Mouse (Mus musculus) heart, postnatal 10 days (tissue): ENCODE data around the gene Rab5c. TPM values are rescaled to one million over a fixed set of nuclear protein-coding genes. Genes with fewer than 3 reads are reported as not detected.

Source experiments
- DNase-seq, 2 experiments: peaks; one replicate each; pipeline ENCODE4 v3.0.0; 2021
- intact Hi-C: fragments of 180-260 bp; cut with DNase I; formaldehyde crosslinking; loops from one replicate; pipeline ENCODE4 v1.15.1; 2025
- total RNA-seq, 2 experiments: library from RNA; stranded (reverse); gene quantifications; 2 replicates each; pipeline ENCODE4 v1.2.3; 2021

Gene Rab5c
- total RNA-seq, 2 experiments from 2014 or later: 85.3 to 97.8 TPM

- intact Hi-C loops: no loop called here
- peak in 1 of 2 experiments; percentile 33 for DNase-seq
These were observed 34.0 kb downstream of the Rab5c start, which contains the start of gene Dhx58 for GRCm38 (mm10) chr11:100703851-100704531. Gene Dhx58 (minus strand): TSS chr11:100704271.

GRCm38 (mm10) chr11:100703366-100703765 lies 34.6 kb downstream of the Rab5c start:
- no peak for DNase-seq
- intact Hi-C loops: no loop called here

DNA sequence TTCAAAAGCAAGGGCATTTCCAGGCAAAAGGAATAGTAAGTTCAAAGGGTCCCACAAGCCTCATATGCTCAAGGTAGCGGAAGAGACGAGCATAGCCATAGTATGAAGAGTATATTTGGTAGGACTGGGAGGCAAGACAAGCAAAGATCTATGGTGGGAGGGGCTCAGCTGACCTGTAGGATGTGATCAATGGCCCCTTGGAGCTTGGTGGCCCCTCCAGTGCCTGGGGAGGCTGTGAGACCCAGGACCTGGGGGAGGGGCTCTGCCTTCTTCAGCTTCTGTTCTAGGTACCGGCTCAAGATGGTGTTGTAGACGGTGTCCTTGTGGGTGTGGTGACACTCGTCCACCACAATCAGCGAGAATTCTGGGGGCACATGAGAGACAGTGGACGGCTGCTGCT lies 35.1 kb downstream of the Rab5c start:
- intact Hi-C loops: loop anchor here (1.0 kb wide), 2 partner anchors 76 to 133 kb away; no protein-coding TSS in a partner anchor
- no peak for DNase-seq

DNA sequence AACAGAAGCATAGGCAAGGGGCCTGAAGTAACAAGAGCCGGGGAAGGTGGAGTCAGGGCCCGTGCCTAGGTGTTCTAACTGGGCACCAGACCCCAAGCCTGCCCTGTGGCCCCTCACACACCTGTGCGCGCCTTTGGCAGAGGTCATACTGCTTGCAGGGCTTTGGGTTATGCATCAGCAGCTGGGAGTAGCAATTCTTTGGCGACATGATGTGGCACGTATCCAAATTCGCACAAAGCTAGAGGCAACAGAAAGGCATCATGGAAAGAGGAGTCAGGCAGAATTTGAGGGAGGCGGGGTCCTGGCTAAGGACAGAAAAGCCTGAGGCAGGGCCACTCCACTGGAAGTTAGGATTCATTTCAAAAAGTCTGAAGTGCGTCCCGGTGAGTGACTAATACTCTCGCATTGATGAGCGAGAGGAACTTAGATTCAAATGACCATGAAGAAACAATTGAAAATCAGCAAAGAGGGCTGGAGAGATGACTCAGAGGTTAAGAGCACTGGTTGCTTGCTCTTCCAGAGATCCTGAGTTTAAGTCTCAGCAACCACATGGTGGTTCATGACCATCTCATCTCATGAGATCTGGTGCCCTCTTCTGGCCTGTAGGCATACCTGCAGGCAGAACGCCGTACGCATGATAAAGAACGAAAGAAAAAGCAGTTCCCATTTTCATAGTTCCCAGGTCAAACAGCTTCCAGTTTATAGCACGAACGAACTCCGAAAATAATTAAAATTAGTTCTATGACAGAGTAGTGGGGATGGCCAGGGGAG lies 35.7 kb downstream of the Rab5c start:
- DNase-seq: peak; percentile 78 to 85
- intact Hi-C loops: loop anchor here (1.0 kb wide), 2 partner anchors 75 to 132 kb away; no protein-coding TSS in a partner anchor

- intact Hi-C loops: no loop called here
- peak; percentile 51 to 65 for DNase-seq
These were observed 36.7 kb downstream of the Rab5c start for GRCm38 (mm10) chr11:100701301-100701700.

DNA sequence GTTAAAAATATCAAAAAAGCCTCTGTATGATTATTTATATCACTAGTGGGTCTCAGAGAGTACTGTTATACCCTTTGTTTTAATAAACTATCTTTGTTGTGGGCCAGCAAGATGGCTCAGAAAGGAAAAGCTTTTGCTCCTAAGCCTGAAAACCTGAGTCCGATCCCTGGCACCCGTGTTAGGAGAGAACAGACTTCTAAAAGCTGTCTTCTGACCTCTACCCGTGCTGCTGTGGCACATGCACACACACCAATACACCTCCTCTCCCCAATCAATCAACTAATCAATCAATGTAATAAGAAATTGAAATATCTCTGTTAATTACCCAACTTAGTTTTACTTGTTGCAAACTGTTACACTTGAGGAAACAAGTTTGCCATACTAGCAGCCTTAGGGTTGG lies 37.3 kb downstream of the Rab5c start:
- intact Hi-C loops: no loop called here
- DNase-seq: no peak

DNA sequence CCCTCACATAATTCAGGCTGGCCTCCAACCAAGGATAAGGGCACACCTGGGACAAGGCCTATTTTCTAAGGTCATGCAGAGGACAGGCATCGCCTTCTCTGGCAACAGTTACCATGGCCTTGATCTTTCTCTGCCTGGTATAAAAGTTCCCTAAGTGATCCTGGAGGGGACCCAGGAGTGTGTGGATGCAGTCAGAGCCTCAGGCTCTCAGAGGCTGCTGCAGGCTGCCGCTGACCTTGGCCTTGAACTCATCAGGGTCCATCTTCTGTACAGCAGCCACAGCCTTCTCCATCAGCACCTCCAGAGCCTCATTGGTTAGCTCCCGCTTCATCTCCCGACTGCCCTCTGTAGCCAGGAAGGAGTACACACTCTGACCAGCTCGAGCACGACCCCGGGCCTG lies 40.1 kb downstream of the Rab5c start:
- intact Hi-C loops: no loop called here
- DNase-seq: no peak

DNA sequence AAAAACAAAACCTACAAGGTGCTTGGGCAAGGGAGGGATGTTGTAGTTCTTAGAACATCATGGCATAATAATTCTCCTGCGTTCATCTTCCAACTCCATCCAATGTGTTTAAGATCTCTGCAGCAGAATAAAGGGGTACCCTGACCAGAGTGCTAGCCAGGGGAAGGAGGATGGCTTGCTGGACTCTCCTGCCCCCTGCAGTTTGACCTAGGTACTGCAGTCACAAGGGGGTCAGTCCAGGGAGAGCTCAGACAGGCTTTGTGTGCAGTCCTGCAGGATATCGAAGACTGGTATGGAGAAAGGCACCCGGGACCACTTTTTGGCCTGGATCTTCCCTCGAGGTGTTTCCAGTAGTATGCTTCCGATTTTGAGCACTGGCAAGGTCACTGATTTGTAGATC lies 43.1 kb downstream of the Rab5c start:
- intact Hi-C loops: loop anchor here (1.0 kb wide), 2 partner anchors 68 to 125 kb away; no protein-coding TSS in a partner anchor
- DNase-seq: peak; percentile 84 to 93

DNA sequence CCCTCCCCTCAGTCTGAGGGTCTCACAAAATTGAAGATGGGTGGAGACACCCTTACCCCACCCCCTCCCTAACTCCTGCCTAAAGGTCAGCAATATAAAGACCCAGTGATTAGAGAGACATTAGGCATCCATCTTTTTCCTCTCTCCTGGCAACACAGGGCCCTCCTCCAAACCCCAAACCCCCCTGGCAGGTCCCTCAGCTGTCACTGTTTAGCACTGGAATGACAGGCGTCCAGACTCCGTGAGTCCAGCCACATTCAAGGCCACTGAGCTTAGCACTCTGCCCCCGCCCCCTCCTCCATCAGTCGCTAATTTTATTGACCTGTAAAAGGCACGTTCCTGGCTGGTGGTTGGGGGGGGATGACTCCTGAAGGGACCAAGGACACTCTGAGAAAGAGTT lies 44.9 kb downstream of the Rab5c start:
- intact Hi-C loops: no loop called here
- DNase-seq: no peak

DNA sequence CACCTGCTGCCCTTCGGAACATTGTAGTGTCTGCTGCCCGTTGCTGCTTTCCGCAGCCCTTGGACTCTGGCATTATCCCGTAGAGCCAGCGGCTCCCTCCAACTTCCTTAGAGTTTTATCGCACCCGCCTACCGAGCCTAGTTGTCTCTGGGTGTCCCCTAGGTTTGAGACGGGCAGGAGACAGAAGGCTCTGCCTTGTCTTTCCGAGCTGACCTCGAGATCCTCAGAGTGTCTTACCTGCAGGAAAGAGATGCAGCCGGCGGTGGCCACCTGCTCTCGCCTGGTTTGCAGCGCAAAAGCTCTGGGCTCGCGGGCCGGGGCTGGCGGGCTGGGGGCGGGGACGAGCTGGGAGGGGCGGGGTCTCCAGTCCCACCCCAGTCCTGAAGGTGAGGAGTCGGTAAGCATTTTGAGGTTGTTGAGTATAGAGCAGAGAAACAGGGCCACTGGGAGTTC lies 45.8 kb downstream of the Rab5c start, which contains the start of gene Zfp385c:
Zfp385c (minus strand) TSS at position 292 of the 453 bp plus-strand sequence.
- no peak for DNase-seq
- intact Hi-C loops: no loop called here

DNA sequence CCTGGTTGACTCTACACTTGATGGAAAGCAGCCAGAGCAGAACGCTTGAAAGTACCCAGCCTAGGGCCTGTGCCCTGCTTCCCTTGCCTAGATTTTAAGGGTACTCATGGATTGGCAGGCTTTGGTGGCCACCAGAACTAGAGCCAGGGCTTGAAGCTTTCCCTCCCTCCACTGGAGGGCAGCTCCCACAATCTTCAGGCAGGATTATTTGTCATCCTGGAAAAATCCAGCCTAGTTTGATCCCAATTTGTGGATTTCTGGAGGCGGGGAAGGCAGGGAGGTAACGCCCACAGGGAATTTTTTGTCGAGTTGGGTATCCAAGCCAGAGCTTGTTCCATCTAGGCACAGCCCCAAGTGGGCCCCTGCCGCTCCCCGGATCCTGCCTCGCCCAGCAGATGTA lies 47.6 kb downstream of the Rab5c start:
- intact Hi-C loops: no loop called here
- no peak for DNase-seq

- intact Hi-C loops: no loop called here
- no peak for DNase-seq
These were observed 49.6 kb downstream of the Rab5c start for GRCm38 (mm10) chr11:100688443-100688842.

- intact Hi-C loops: no loop called here
- no peak for DNase-seq
These were observed 50.8 kb downstream of the Rab5c start for GRCm38 (mm10) chr11:100687265-100687664.

DNA sequence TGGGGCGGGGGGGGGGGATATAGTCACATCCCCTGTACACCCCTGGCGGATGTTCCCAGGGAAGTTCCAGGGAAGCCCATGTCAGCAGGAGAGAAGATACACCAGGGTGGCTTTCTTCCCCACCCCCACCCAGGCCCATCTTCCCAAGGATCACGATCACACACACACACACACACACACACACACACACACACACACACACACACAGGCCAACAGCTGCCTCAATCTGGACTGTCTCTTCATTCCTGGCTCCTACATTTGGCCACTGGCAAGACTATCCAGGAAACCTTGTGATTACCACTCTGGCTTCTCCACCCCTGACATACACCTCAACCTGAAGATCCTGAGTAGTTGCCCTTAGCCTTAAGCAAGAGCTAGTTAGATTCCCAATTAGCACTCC lies 52.6 kb downstream of the Rab5c start:
- DNase-seq: no peak
- intact Hi-C loops: no loop called here

DNA sequence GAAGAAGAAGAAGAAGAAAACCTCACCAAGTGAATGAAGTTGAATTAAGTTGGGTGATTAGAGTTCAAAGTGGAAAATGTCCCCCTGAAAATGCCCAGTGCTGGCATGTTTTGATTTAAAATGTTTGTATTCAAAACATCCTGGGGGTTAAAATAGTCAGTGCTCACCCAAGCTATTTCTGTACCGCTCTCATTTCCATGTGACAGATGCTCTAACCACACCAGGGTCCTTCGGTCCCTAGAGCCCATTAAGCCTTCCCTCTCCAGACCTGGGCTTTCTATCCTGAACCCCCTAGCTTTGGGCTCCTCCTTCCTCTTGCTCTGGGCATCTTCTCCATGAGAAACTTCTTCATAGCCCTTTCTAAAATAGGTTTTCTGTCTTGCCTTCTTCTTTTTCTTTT lies 53.9 kb downstream of the Rab5c start:
- intact Hi-C loops: no loop called here
- no peak for DNase-seq

GRCm38 (mm10) chr11:100682526-100682925 lies 55.5 kb downstream of the Rab5c start:
- intact Hi-C loops: no loop called here
- DNase-seq: no peak

DNA sequence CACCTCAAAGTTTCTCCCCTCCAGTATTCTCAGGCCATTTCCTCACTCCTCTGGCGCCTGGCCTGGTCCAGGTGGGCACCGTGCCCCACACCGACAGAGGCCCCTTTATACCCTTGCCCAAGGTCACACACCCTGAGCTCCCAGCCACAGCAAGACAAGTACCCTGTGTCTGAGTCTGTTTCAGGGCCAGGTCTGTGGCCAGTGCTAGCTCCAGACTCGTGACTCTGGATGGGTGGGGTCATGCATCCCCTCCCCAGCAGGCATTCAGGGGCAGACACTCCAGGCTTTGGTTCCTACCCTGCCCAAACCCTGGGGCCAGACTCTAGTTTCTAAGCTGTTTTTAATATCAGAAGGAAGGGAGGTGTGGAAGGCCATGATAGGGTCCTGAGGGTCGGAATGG lies 56.2 kb downstream of the Rab5c start:
- DNase-seq: no peak
- intact Hi-C loops: no loop called here

- intact Hi-C loops: no loop called here
- no peak for DNase-seq
These were observed 60.2 kb downstream of the Rab5c start for GRCm38 (mm10) chr11:100677810-100678209.

DNA sequence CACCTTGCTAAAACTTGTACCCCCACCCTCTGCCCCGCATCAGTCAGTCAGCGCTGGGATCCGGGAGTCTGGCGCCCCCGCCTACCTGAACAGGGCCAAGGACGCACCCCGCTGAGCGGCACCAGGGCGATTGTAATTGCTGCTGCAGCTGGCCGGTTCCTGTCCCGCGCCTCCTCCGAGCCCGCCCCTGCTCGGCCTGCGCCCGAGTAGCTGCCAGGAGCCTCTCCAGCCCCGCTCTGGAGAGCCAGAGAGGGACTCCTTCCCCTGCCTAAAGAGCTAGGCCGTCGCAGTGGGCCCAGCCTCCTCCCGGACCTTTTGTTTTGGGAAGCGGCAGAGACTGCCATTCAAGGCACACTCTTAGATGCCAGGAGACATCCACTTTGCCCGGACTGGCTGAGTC lies 64.8 kb downstream of the Rab5c start:
- DNase-seq: peak; percentile 69 to 71
- intact Hi-C loops: no loop called here

GRCm38 (mm10) chr11:100671956-100672355 lies 66.1 kb downstream of the Rab5c start:
- intact Hi-C loops: no loop called here
- DNase-seq: peak; percentile 61 to 67

DNA sequence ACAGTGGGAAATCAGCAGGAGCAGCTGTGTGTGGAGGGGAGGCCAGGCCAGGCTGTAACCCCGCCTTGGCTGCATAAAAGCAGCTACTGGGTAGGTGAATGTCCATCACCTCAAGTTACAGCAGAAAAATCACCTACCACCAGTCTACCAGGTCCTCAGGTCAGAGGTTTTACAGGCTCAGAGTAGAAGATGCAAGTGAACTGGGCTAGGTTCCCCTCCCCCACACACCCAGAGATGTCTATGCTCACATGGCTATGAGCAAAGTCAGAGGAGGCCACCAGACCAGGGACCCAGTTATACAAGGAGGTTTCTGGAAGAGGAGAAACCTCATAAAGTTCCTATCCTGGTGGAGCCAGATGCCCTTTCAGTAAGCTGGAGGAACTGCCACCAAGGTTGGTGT lies 67.0 kb downstream of the Rab5c start:
- no peak for DNase-seq
- intact Hi-C loops: no loop called here
